Mouse (Mus musculus) c-Kit-positive CD71-positive TER-119-negative erythroid progenitor cells, embryonic 14.5 days (primary cell): ENCODE data around the gene Nfyb.
A peak's percentile ranks its signal among the peaks of the same experiment; 100 is the strongest.

Experiments used
- DNase-seq: peaks from one replicate; pipeline ENCODE4 v3.0.0-alpha.2; 2013; ENCODE audit warnings: low read depth

Nfyb gene

GRCm38 (mm10) chr10:82742578-82742977 is 21.4 kb downstream of the Nfyb start:
- DNase-seq, result no peak

DNA sequence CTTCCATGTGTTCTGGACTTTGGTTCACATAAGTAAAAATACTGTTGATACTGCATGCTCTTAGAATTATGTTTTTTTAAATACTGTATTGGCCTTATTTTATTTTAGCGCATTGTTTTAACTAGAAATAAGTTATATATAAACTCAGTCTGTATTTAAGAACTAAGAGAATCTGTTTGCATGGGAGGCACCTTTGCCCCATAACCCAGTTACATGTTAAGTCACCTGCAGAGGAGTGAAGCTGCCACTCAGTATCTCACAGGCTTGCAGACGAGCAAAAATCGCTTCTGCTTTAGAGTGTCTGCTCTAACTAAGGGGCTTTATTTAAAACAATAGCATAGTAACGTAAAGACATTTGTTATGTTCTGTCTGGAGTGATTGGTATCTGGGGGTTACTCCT is 22.1 kb downstream of the Nfyb start:
- no peak for DNase-seq

DNA sequence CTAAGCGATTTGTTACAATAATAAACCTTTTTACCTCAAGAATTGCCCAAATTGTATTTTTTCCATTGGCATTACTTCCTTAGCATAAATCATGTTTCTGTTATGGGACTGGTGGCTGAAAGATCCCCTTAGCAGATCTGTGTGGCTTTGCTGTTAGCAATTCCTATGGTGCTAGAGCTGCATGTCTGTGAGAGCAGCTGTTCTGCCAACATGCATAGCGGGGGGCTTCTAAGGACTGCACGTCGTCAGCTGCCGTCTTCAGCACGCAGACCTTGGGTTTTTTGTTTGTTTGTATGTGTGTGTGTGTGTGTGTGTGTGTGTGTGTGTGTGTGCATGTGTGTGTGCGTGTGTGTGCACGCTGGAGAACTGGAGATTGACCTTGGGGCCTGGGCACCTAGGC is 22.6 kb downstream of the Nfyb start:
- no peak for DNase-seq

DNA sequence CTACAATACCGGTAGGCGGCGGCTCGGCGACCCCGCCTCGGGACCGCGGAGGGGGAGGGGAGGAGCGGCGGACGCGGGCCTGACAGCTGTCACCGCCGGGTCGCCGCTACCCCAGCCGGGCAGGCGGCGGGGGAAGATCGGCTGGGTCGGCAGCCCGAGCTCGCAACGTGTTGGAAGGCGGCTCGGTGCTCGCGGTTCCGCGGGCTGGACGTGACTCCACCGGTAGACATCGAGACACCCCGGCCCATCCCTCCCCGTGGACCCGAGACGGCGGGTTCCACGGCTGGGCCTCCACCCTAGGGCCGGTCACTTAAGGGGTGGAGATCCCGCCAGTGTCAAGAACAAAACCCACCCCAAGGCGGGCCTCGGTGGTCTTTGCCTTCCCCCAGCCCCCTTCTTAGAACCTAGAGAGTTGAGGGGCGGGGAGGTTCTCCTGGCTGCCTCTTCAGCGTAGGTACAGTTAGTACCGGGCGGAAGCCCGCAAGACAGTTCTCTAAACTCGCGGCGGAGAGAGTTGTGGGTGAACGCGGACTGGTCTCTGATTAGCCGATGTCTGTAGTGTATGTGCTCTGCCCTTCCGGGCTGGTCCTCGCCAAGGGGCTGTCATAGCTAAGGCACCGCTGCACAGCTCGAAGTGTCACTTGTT is 64.5 kb downstream of the Nfyb start:
- DNase-seq, result no peak

DNA sequence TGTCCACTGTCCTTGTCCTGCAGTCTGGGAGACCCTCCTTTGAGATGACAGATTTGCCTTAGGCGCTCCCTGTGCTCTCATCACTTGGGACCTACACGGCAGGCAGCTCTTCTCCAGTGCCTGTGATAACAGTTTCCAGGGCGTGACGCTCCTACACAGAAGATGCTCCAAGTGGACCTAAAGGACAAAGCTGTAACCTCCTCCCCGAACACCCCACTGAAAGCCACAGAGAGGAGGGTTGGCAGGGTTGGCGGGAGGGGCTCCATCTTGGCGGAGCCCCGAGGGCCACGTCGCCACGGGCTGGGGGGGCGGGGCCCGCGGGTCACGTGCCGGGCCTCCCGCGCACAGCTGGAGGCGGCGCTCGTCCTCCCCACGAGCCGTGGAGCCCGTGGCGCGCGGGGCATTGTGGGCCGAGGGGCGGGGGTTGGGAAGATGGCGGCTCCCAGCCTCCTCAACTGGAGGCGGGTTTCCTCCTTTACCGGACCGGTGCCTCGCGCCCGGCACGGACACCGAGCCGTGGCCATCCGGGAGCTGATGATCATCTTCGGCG is 65.2 kb downstream of the Nfyb start:
- DNase-seq, result peak; percentile 63
